Mouse (Mus musculus) ES-Bruce4 (cell line): ENCODE results near the gene Cdc42.

Experiments
- CTCF ChIP-seq: IDR thresholded peaks from one replicate; pipeline ENCODE4 v1.8.1; 2011; ENCODE audit warnings: low read depth, low read length
- POLR2A ChIP-seq: IDR thresholded peaks from one replicate; pipeline ENCODE4 v1.8.1; 2011; ENCODE audit warnings: low read length; ENCODE audit not compliant: insufficient read depth

DNA sequence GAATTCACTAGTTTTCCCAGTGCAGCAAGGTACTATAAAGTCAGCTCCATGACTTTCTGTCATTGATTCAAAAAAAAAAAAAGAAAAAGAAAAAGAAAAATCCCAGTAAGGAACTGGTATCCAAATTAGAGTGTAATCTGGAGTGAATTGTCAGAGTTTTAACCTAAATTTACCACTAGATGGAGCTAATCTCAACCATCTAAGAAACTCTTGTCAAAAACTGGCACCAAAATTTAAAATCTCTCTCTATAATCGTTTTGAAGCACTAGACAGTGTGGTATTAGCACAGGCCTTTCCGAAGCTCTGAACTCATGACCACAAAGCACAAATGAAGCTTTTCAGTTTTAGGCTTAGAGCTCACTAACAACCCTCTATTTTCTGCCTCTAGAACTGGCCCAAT lies 44.0 kb downstream of the Cdc42 start:
- TF ChIP-seq CTCF: no peak
- no peak for TF ChIP-seq POLR2A
